8 mouse cellular contexts compared by ENCODE assay signal in genomic region chr5:125177481-125178134, GRCm38 (mm10). TPM values are rescaled to one million over a fixed set of nuclear protein-coding genes. Genes with fewer than 3 reads are reported as not detected.
A peak's percentile ranks its signal among the peaks of the same experiment; 100 is the strongest.
DNase-seq lines count a peak whose midpoint lies in the region; ATAC-seq and TF ChIP-seq lines count a peak whose summit lies in the region.

No protein-coding gene starts in this region.

- H3K27ac ChIP-seq in embryonic facial prominence, embryonic 15.5 days (replicated peaks): peak overlapping the region; percentile 98
- H3K27ac ChIP-seq in heart, embryonic 12.5 days (ENCODE audit: poor library complexity, severe bottlenecking): peak overlapping the region; percentile 96
- peak overlapping the region; percentile 93 for H3K27ac ChIP-seq in kidney, embryonic 16.5 days (ENCODE audit: low read length)
- H3K27ac ChIP-seq in liver, embryonic 11.5 days (ENCODE audit: low read depth, low read length): peak overlapping the region; percentile 88
- H3K27ac ChIP-seq in stomach, embryonic 16.5 days (ENCODE audit: low read length): peak overlapping the region; percentile 97

- no peaks in the 10 kb centered on the region for H3K9me3 ChIP-seq in embryonic facial prominence, embryonic 15.5 days (replicated peaks)
- no peaks in the 10 kb centered on the region for H3K9me3 ChIP-seq in heart, embryonic 12.5 days (replicated peaks)
- no peaks in the 10 kb centered on the region for H3K9me3 ChIP-seq in kidney, embryonic 16.5 days (ENCODE audit: low read length)
- H3K9me3 ChIP-seq in liver, embryonic 11.5 days (ENCODE audit: control insufficient read depth, low read length): no peaks in the 10 kb centered on the region
- no peaks in the 10 kb centered on the region for H3K9me3 ChIP-seq in stomach, embryonic 16.5 days (replicated peaks; ENCODE audit: control insufficient read depth, low read length)

- peaks cover 65% of the 10 kb centered on the region for H3K4me1 ChIP-seq in embryonic facial prominence, embryonic 15.5 days
- H3K4me1 ChIP-seq in heart, embryonic 12.5 days (replicated peaks): peaks cover 56% of the 10 kb centered on the region
- peaks cover 58% of the 10 kb centered on the region for H3K4me1 ChIP-seq in kidney, embryonic 16.5 days (ENCODE audit: insufficient read depth, low read length)
- H3K4me1 ChIP-seq in liver, embryonic 11.5 days (replicated peaks; ENCODE audit: control insufficient read depth, insufficient read depth, low read length): peaks cover 40% of the 10 kb centered on the region
- H3K4me1 ChIP-seq in stomach, embryonic 16.5 days (ENCODE audit: control insufficient read depth, insufficient read depth, low read length): peaks cover 57% of the 10 kb centered on the region

- H3K79me2 ChIP-seq in myocyte (ENCODE audit: control insufficient read depth, insufficient read depth): peaks cover 55% of the 10 kb centered on the region

- H3K4me3 ChIP-seq in embryonic facial prominence, embryonic 15.5 days (replicated peaks): peak overlapping the region; percentile 69
- H3K4me3 ChIP-seq in heart, embryonic 12.5 days: peak overlapping the region; percentile 95
- H3K4me3 ChIP-seq in kidney, embryonic 16.5 days (ENCODE audit: low read length): peak overlapping the region; percentile 60
- peak overlapping the region; percentile 89 for H3K4me3 ChIP-seq in liver, embryonic 11.5 days (ENCODE audit: low read depth, low read length)
- peak overlapping the region; percentile 82 for H3K4me3 ChIP-seq in myocyte
- H3K4me3 ChIP-seq in stomach, embryonic 16.5 days (replicated peaks; ENCODE audit: low read length): peak overlapping the region; percentile 76

- peak; percentile 81 for DNase-seq in 416B (ENCODE audit: low read depth)
- peak; percentile 88 for DNase-seq in adrenal gland, adult 2 months
- peak; percentile 85 for DNase-seq in liver, embryonic 11.5 days (ENCODE audit: low spot score)

- WGBS in embryonic facial prominence, embryonic 15.5 days: under 1% methylated on average over 44 of the region's 44 CpGs
- under 1% methylated on average over 44 of the region's 44 CpGs for WGBS in heart, embryonic 12.5 days
- whole genome bisulfite sequencing in kidney, embryonic 16.5 days: under 1% methylated on average over 40 of the region's 44 CpGs
- 2% methylated on average over 44 of the region's 44 CpGs for WGBS in liver, embryonic 11.5 days
- WGBS in stomach, embryonic 16.5 days: under 1% methylated on average over 44 of the region's 44 CpGs

- H3K36me3 ChIP-seq in embryonic facial prominence, embryonic 15.5 days: no peaks in the 10 kb centered on the region
- no peaks in the 10 kb centered on the region for H3K36me3 ChIP-seq in heart, embryonic 12.5 days
- H3K36me3 ChIP-seq in kidney, embryonic 16.5 days (ENCODE audit: insufficient read depth, low read length): no peaks in the 10 kb centered on the region
- no peaks in the 10 kb centered on the region for H3K36me3 ChIP-seq in liver, embryonic 11.5 days (ENCODE audit: control insufficient read depth, insufficient read depth, low read length)
- no peaks in the 10 kb centered on the region for H3K36me3 ChIP-seq in myocyte (ENCODE audit: control insufficient read depth, insufficient read depth)
- no peaks in the 10 kb centered on the region for H3K36me3 ChIP-seq in stomach, embryonic 16.5 days (ENCODE audit: control insufficient read depth, insufficient read depth, low read length)

- peak; percentile 40 for TF ChIP-seq POLR2A in myocyte (IDR thresholded peaks at IDR 0.05; ENCODE audit: insufficient read length, low read depth)

- H3K27me3 ChIP-seq in embryonic facial prominence, embryonic 15.5 days: no peaks in the 10 kb centered on the region
- no peaks in the 10 kb centered on the region for H3K27me3 ChIP-seq in heart, embryonic 12.5 days (replicated peaks)
- H3K27me3 ChIP-seq in kidney, embryonic 16.5 days (ENCODE audit: insufficient read depth, low read length): no peaks in the 10 kb centered on the region
- H3K27me3 ChIP-seq in liver, embryonic 11.5 days (replicated peaks; ENCODE audit: control insufficient read depth, insufficient read depth, low read length): no peaks in the 10 kb centered on the region
- no peaks in the 10 kb centered on the region for H3K27me3 ChIP-seq in myocyte (ENCODE audit: control insufficient read depth, insufficient read depth, insufficient read length)
- H3K27me3 ChIP-seq in stomach, embryonic 16.5 days (ENCODE audit: control insufficient read depth, insufficient read depth, low read length): no peaks in the 10 kb centered on the region

- peak overlapping the region; percentile 91 for H3ac ChIP-seq in myocyte (ENCODE audit: control insufficient read depth, insufficient read length)

- peak overlapping the region; percentile 62 for H3K9ac ChIP-seq in embryonic facial prominence, embryonic 15.5 days
- H3K9ac ChIP-seq in heart, embryonic 12.5 days: peak overlapping the region; percentile 94
- peak overlapping the region; percentile 95 for H3K9ac ChIP-seq in kidney, embryonic 16.5 days (replicated peaks; ENCODE audit: low read length)
- peak overlapping the region; percentile 86 for H3K9ac ChIP-seq in liver, embryonic 11.5 days (ENCODE audit: low read depth, low read length)
- peak overlapping the region; percentile 93 for H3K9ac ChIP-seq in stomach, embryonic 16.5 days (ENCODE audit: low read length)

- ATAC-seq in embryonic facial prominence, embryonic 15.5 days (ENCODE audit: insufficient number of reproducible peaks, low FRiP score, low TSS enrichment, low read depth): peak; percentile 43; the same call in 1 of the 2 replicates
- ATAC-seq in heart, embryonic 12.5 days (ENCODE audit: insufficient number of reproducible peaks, low FRiP score): peak; percentile 61
- peak; percentile 44 for ATAC-seq in kidney, embryonic 16.5 days (ENCODE audit: low FRiP score, low TSS enrichment)
- ATAC-seq in liver, embryonic 11.5 days (replicated peaks; ENCODE audit: low FRiP score): peak; percentile 50
- peak; percentile 32 for ATAC-seq in stomach, embryonic 16.5 days (ENCODE audit: insufficient read depth, low FRiP score)

- H3K4me2 ChIP-seq in embryonic facial prominence, embryonic 15.5 days (replicated peaks): peak overlapping the region; percentile 88
- H3K4me2 ChIP-seq in heart, embryonic 12.5 days: peak overlapping the region; percentile 96
- H3K4me2 ChIP-seq in kidney, embryonic 16.5 days (replicated peaks; ENCODE audit: low read depth, low read length): peak overlapping the region; percentile 97
- peak overlapping the region; percentile 99 for H3K4me2 ChIP-seq in liver, embryonic 11.5 days
- H3K4me2 ChIP-seq in myocyte (ENCODE audit: low read depth): peak overlapping the region; percentile 97
- peak overlapping the region; percentile 96 for H3K4me2 ChIP-seq in stomach, embryonic 16.5 days (ENCODE audit: low read depth, low read length)

TF ChIP-seq in myocyte, 11 proteins besides CTCF, POLR2A, EP300 and RAD21:
- no peak for TF ChIP-seq SRF (IDR thresholded peaks at IDR 0.05; ENCODE audit: control insufficient read depth, insufficient read length, low read depth)
- no peak for TF ChIP-seq MYOG (IDR thresholded peaks at IDR 0.05; ENCODE audit: control insufficient read depth in 1 of 3, insufficient read depth in 1 of 3, insufficient read length in 2 of 3, low read depth in 2 of 3)
- no peak for TF ChIP-seq E2F4 (IDR thresholded peaks at IDR 0.05; ENCODE audit: insufficient read depth)
- no peak for TF ChIP-seq TCF3 (IDR thresholded peaks at IDR 0.05; ENCODE audit: insufficient read length, low read depth)
- TF ChIP-seq MYOD1 (IDR thresholded peaks at IDR 0.05; ENCODE audit: control insufficient read depth in 1 of 3, insufficient read length in 2 of 3, low read depth in 2 of 3): no peak
- TF ChIP-seq MAX (IDR thresholded peaks at IDR 0.05; ENCODE audit: low read depth): no peak
- no peak for TF ChIP-seq POLR2AphosphoS2 (IDR thresholded peaks at IDR 0.05; ENCODE audit: insufficient read length, low read depth)
- TF ChIP-seq USF1 (IDR thresholded peaks at IDR 0.05; ENCODE audit: low read depth): no peak
- no peak for TF ChIP-seq TCF12 (IDR thresholded peaks at IDR 0.05; ENCODE audit: insufficient read depth, poor library complexity, severe bottlenecking)
- TF ChIP-seq REST (IDR thresholded peaks at IDR 0.05; ENCODE audit: insufficient read depth, insufficient read length): no peak
- TF ChIP-seq CEBPB (IDR thresholded peaks at IDR 0.05; ENCODE audit: insufficient read depth, poor library complexity, severe bottlenecking): no peak

RNA-seq across cellular contexts. Expression of gene Ncor2, which starts 1.4 kb away (rescaled TPM):
- 100 to 1,000 TPM; 149 to 340 TPM for total RNA-seq in adrenal gland, adult 2 months (2021)
- 183 and 229 TPM in 2 replicates for polyA plus RNA-seq in adrenal gland, adult 2 months (2012; rRNA removed)
- 39.3 and 41.8 TPM in 2 replicates for polyA plus RNA-seq in embryonic facial prominence, embryonic 15.5 days (2015; fragmentation: Nextera tagmentation; extraction: Ambion mirVana)
- 17.0 and 18.6 TPM in 2 replicates for polyA plus RNA-seq in heart, embryonic 12.5 days (2016; fragmentation: Nextera tagmentation; extraction: Ambion mirVana)
- 25.9 and 27.5 TPM in 2 replicates for polyA plus RNA-seq in kidney, embryonic 16.5 days (2015; fragmentation: Nextera tagmentation; extraction: Ambion mirVana)
- polyA plus RNA-seq in liver, embryonic 11.5 days (2014; fragmentation: Nextera tagmentation; extraction: Ambion mirVana): 14.0 and 17.2 TPM in 2 replicates
- polyA plus RNA-seq in myocyte (2012; fragmentation: generic; extraction: Trizol): 127 TPM
- polyA plus RNA-seq in stomach, embryonic 16.5 days (2015; fragmentation: Nextera tagmentation; extraction: Ambion mirVana): 21.4 and 24.6 TPM in 2 replicates

Comparison
In these comparisons a context has a peak if more than half of its experiments do, and no peak if none do; other contexts are left out.
1. Peak in every context shown above with its lines: DNase-seq, ATAC-seq, H3K4me3 ChIP-seq and H3K27ac ChIP-seq.